Mouse (Mus musculus) midbrain, postnatal 0 days (tissue): ENCODE measurements around the gene Cyth1. TPM values are rescaled to one million over a fixed set of nuclear protein-coding genes. Genes with fewer than 3 reads are reported as not detected.

Experiments
- ATAC-seq: fragments of 200-750 bp; cut with Nextera tagmentation; 2 replicates; pipeline ENCODE4 v1.8.0; 2017; ENCODE audit warnings: moderate number of reproducible peaks, mild to moderate bottlenecking, moderate TSS enrichment, moderate library complexity; ENCODE audit not compliant: low FRiP score
- DNase-seq: peaks from one replicate; pipeline ENCODE4 v3.0.0-alpha.2; 2015; ENCODE audit warnings: low spot score
- H3K27ac ChIP-seq: fragments of 300-500 bp; sonication (generic); 2 replicates; pipeline ENCODE4 v1.5.1; 2014; ENCODE audit warnings: low read depth, mild to moderate bottlenecking, low read length, mixed read lengths
- H3K27me3 ChIP-seq: fragments of 300-500 bp; sonication (generic); 2 replicates; pipeline ENCODE4 v1.6.1; 2014; ENCODE audit warnings: low read length, control low read depth, mixed read lengths; ENCODE audit not compliant: insufficient read depth
- H3K36me3 ChIP-seq: fragments of 300-500 bp; sonication (generic); 2 replicates; pipeline ENCODE4 v1.6.1; 2014; ENCODE audit warnings: low read length, control low read depth, mixed read lengths; ENCODE audit not compliant: insufficient read depth
- H3K4me1 ChIP-seq: fragments of 300-500 bp; sonication (generic); 2 replicates; pipeline ENCODE4 v1.6.1; 2014; ENCODE audit warnings: mild to moderate bottlenecking, control low read depth, antibody characterized with exemption, low read length, mixed read lengths; ENCODE audit not compliant: insufficient read depth
- H3K4me2 ChIP-seq: fragments of 300-500 bp; sonication (generic); 2 replicates; pipeline ENCODE4 v1.6.1; 2014; ENCODE audit warnings: low read depth, mild to moderate bottlenecking, low read length, mixed read lengths; ENCODE audit not compliant: poor library complexity, severe bottlenecking
- H3K4me3 ChIP-seq: fragments of 300-500 bp; sonication (generic); 2 replicates; pipeline ENCODE4 v1.5.1; 2014; ENCODE audit warnings: low read depth, mild to moderate bottlenecking, low read length, moderate library complexity
- H3K9ac ChIP-seq: fragments of 300-500 bp; sonication (generic); replicated peaks from 2 replicates; pipeline ENCODE4 v1.6.1; 2014; ENCODE audit warnings: mild to moderate bottlenecking, low read length, moderate library complexity, mixed read lengths; ENCODE audit not compliant: poor library complexity, severe bottlenecking
- H3K9me3 ChIP-seq: fragments of 300-500 bp; sonication (generic); 2 replicates; pipeline ENCODE4 v1.6.1; 2016; ENCODE audit warnings: low read length, control low read depth
- CTCF ChIP-seq: IDR thresholded peaks from 2 replicates; pipeline ENCODE4 v1.5.1; 2016; ENCODE audit warnings: antibody characterized with exemption, mild to moderate bottlenecking
- WGBS: fragments of 180-500 bp; shearing (Covaris S2); extraction: QIAGEN DNeasy Blood & Tissue Kit; methylation state at CpG from one replicate; pipeline ENCODE4 v1.1.7; 2014; 5-methylcytosine and 5-hydroxymethylcytosine counted together
- polyA plus RNA-seq: library from polyadenylated mRNA; unstranded; fragments of >200 nt; fragmentation: Nextera tagmentation; extraction: Ambion mirVana; gene quantifications from 2 replicates; pipeline ENCODE4 v1.2.1, GENCODE M21; 2015
- total RNA-seq: library from RNA; depleted of rRNA; stranded (reverse); fragments of >200 nt; gene quantifications from 2 replicates; pipeline ENCODE4 v1.2.3, GENCODE M21; 2014

The Cyth1 gene
- total and polyA plus RNA-seq, 2 experiments from 2014 or later, result 20.0 to 40.2 TPM

DNA sequence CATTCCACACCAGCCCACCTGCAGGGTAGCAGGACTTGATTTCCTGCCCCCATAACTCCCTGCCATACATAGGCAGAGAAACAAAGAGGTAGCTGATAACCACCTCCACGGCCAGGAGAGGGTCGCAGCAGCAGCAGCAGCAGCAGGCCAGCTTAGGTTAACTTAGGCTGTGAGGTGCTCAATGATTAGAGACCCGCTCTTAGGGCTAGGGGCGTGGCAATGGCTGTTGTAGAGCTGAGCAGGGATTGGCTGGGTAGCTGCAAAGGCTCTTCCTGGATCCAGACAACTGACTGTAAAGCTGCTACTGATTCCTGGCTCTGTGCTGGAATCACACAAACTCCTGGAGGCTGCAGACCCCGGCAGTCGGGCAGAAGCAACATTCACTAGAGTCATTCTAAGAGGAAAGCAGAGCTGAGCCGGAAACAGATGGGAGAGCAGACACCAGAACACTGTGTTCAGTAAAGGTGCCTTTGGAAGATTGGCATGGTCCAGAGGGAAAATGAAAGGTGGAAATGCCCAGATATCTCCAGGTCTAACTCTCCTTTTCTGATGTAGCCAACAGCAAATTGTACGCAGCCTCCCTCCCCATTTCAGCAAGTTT is 39.6 kb downstream of the Cyth1 start:
- Histone ChIP-seq H3K27ac (no peak overlapping the region), H3K9me3 (no peaks in the 10 kb centered on the region), H3K9ac (no peak overlapping the region), H3K4me1 (peaks cover 11% of the 10 kb centered on the region; the same call in 1 of the 2 replicates), H3K27me3 (no peaks in the 10 kb centered on the region), H3K4me2 (no peak overlapping the region), H3K4me3 (no peak overlapping the region), H3K36me3 (no peaks in the 10 kb centered on the region)
- ATAC-seq, result no peak
- no peak for TF ChIP-seq CTCF
- 30% methylated on average over 8 of the region's 8 CpGs for WGBS
- no peak for DNase-seq

DNA sequence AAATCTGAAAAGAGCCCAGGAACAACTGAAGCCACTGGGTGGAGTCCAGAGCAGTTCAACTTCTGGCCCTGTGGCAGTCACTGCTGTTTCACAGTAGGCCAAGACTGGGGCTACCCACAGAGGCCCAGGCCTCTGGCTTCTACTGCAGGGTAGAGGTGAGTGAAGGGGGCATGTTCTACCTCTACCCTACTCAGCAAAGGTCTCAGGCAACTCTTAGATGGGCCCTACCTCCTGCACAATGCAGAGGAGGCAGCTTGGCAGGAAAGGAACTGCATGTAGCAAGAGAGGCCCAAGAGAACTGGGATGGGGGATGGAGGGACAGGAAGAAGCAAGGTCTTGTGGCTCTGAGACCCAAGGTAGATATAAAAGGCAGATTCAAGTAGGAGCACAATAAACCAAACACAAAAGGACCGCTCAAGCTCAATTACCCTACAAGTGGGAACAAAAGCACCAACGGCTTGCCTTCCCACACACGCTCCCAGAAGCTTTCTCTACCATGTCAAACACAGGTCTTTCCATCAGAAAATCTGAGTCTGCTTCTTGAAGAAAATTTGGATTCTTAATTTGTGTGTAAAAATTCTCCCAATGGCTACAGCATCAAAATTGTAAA is 40.9 kb downstream of the Cyth1 start:
- DNase-seq (no peak), ATAC-seq (no peak)
- peaks cover 20% of the 10 kb centered on the region for H3K4me1 ChIP-seq
- H3K4me3 ChIP-seq, result no peak overlapping the region
- H3K27ac ChIP-seq, result no peak overlapping the region
- WGBS, result 44% methylated on average over 3 of the region's 3 CpGs
- H3K36me3 ChIP-seq, result no peaks in the 10 kb centered on the region
- no peaks in the 10 kb centered on the region for H3K9me3 ChIP-seq
- no peaks in the 10 kb centered on the region for H3K27me3 ChIP-seq
- no peak overlapping the region for H3K4me2 ChIP-seq
- TF ChIP-seq CTCF, result no peak
- no peak overlapping the region for H3K9ac ChIP-seq

DNA sequence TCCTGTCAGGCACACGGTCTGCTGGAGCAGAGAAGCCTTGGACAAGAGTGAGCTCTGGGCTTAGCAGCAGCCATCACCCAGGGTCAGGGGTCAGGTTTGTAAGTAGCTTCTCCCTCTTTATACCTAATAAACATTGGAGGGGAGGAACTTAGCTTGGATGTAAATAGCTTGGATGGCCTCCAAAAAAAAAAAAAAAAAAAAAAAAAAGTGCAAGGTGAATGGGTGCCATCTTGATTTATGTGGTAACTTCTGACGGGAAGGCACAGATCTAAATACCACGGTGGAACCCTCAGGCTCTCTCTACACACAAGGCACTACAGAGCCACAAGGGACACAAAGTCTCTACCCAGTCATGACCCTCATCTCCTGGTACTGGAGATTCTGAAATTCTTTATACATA is 42.1 kb downstream of the Cyth1 start:
- Histone ChIP-seq H3K9me3 (no peaks in the 10 kb centered on the region), H3K36me3 (no peaks in the 10 kb centered on the region), H3K27me3 (no peaks in the 10 kb centered on the region), H3K4me3 (no peak overlapping the region), H3K27ac (no peak overlapping the region), H3K9ac (no peak overlapping the region), H3K4me1 (peaks cover 25% of the 10 kb centered on the region), H3K4me2 (no peak overlapping the region)
- DNase-seq (no peak), ATAC-seq (no peak)
- no peak for TF ChIP-seq CTCF
- 69% methylated on average over 3 of the region's 3 CpGs for WGBS

DNA sequence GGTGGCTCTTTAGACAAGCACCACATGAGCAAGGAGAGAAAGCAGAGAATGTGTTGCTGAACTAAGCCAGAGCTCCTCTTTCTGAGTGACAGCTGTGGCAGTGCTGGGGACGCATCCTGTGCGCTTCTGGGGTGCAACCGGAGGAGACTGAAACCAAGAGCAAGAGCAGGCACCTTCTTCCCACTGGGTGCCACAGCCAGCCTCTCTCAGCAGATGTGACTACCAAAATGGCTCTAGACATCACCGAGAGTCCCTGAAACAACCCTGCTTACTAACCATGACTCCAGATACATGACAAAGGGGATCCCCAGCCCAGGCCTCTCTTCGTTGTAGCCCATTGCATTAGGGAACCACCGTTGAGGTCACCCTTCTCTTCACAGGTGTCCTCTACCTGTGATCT is 44.9 kb downstream of the Cyth1 start:
- no peaks in the 10 kb centered on the region for H3K9me3 ChIP-seq
- H3K9ac ChIP-seq, result peak overlapping the region; percentile 82; the same call in 1 of the 2 replicates
- H3K4me2 ChIP-seq, result peak overlapping the region; percentile 80; the same call in 1 of the 2 replicates
- H3K27ac ChIP-seq, result peak overlapping the region; percentile 94
- H3K36me3 ChIP-seq, result no peaks in the 10 kb centered on the region
- no peak for TF ChIP-seq CTCF
- H3K4me1 ChIP-seq, result peaks cover 35% of the 10 kb centered on the region
- H3K27me3 ChIP-seq, result no peaks in the 10 kb centered on the region
- DNase-seq (no peak), ATAC-seq (no peak)
- WGBS, result 85% methylated on average over 6 of the region's 6 CpGs
- no peak overlapping the region for H3K4me3 ChIP-seq

DNA sequence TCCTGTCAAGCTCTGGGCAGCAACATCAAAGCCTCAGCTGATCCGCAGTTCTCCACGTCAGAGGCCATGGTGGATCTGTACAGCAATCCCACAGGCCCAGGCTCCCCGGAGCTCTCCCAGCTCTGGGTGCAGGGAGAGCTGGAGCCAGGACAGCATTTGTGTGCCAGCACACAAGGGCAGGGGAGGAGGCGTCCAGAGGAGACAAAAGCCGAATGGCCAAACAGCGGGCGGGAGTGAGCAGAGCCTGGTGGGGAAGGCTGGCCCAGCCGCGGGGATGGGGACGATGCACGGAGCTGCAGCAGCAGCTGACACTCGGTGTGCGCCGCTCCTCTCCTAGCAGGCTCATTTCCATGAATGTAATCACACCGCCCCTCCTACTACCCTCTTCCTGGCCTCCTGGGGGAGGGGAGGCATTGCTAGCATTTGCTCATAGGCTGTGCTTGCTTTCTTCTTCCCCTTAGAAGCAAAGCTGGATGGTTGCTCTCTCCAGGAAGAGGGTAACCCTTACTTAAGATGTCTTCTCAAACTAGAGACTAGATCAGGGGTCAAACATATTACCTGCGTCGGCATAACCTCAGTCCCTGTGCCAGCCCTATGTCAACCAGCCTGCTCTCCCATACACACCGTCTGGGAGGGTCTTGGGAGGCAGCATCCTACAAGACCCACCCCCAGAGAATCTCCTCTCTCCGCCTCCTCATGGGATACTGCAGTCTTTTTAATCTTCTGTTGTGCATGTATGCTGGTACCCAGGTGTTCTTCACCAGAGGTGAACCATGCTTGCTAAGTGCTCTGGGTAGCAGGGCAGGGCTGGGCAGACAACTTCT is 45.8 kb downstream of the Cyth1 start:
- 3% methylated on average over 18 of the region's 19 CpGs for WGBS
- no peaks in the 10 kb centered on the region for H3K27me3 ChIP-seq
- H3K9ac ChIP-seq, result peak overlapping the region; percentile 82
- peak overlapping the region; percentile 80 for H3K4me2 ChIP-seq
- H3K4me1 ChIP-seq, result peaks cover 38% of the 10 kb centered on the region
- H3K9me3 ChIP-seq, result no peaks in the 10 kb centered on the region
- TF ChIP-seq CTCF, result no peak
- H3K27ac ChIP-seq, result peak overlapping the region; percentile 94
- H3K4me3 ChIP-seq, result peak overlapping the region; percentile 42
- H3K36me3 ChIP-seq, result no peaks in the 10 kb centered on the region
- DNase-seq, result peak; percentile 86
- ATAC-seq, result peak; percentile 80
